Mouse (Mus musculus): Measurements from ENCODE around the gene Iscu.
A peak's percentile ranks its signal among the peaks of the same experiment; 100 is the strongest.
"Not testable (repeated sequence)": the region's sequence is repeated elsewhere in the genome, so short reads cannot be mapped to it uniquely, and the experiment has no call there.

Gene Iscu

DNA sequence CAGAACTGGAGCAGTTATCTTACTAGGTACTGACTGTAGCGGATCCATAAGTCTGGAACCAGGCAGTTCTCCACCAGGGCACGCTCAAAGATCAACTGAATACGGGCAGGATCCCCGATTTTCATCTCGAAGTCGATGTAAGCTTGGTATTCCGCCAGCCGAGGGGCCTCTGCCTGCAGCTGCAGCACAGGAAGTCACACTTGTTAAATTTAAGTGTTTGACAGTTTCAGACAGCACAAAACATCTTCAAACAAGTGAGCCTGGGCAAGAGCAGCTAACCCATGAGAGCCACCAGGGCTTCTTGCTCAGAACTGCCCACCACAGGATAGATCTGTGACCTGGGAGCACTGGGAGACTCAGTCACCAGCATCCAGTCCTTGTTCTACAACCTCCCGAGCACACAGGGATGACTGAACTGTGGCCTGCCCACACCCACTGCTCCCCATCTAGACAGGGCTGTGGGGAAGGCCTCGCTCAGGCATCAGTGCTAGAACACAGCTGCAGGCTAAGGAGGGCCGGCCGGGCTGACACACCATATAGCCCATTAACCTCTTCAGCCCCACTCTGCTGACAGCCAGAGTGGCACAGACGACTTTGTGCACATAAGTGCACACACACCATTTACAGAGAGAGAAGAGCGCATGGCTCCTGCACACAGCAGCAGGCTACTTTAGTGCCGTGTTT, 17.1 kb upstream of the Iscu start:
- DNase-seq (ENCODE audit: low read depth, low spot score), result no peak

GRCm38 (mm10) chr5:113761585-113761984, 11.0 kb upstream of the Iscu start:
- no peak for DNase-seq (ENCODE audit: low read depth, low spot score)

DNA sequence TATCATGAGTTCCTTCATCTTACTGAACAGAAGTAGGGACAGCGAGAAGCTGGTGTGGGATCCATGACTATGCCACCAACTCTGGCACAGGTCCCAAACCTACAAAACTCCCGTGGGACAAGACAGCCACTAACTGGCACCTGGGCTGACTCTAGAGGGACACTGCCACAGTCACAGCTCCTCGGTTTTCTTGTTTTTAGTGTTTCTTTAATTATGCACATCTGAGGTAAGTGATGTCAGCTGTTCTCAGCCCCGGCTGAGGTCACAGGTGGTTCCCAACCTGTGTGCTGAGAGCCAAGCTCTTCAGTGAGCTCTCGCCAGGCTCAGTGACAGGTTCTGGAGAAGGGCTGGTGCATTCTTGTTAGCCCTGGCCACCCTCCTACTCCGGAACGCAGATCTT, 8.1 kb upstream of the Iscu start:
- DNase-seq (ENCODE audit: low read depth, low spot score), result no peak

- DNase-seq (ENCODE audit: low read depth, low spot score), result no peak
Observed at GRCm38 (mm10) chr5:113765641-113766526, 6.7 kb upstream of the Iscu start.

DNA sequence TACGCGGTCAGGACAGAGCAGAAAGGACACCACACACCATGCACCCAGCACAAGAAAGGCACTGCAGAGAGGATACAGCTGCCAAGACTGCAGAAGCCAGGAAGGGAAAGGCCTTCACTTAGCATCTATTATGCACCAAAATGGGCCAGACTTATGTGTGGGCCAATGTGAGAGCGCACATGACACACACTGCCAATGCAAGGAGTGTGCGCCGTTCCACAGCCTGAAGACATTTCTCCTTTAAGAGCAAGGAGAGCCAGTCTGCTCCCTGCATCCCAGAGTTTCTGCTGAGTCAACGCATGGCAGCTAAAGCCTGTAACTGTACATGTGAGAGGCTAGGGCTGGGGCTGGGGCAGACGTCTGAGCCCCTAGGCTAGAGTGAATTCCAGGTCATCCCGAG, 3.7 kb upstream of the Iscu start:
- DNase-seq (ENCODE audit: low read depth, low spot score), result no peak

- DNase-seq (ENCODE audit: low read depth, low spot score), result peak; percentile 92
Observed at GRCm38 (mm10) chr5:113771213-113772162, 1.1 kb upstream of the Iscu start.

DNA sequence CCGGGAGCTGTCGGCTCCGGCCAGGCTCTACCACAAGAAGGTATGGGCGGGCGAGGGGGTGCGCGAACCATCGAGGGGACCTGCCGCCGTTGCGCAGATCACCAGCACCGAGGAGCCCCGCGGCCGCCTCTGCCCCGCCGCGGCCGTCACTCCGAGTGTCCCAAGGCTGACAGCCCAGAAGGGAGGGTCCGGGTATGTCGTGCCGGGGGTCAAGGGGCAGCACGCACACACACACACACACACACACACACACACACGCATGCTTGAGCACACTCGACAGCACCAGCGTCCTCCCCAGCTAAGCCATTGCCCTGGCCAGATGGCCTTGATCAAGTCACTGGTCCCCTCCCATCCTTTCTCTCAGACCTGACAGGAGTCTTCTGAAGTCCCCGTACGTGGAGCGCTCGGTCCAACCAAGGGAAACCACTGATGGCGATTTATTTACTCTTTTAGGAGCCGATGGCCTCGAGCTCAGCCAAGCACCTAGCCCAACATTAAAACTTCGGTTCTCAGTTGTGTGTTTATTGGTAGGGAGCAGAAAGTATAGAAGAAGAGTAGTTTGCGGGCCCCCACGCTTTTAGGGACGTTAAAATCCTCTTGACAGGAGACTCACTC, 464 bp downstream of the Iscu start:
- no peak for DNase-seq (ENCODE audit: low read depth, low spot score)

- peak; percentile 91 for DNase-seq (ENCODE audit: low read depth, low spot score)
Observed at GRCm38 (mm10) chr5:113773664-113774063, 1.1 kb downstream of the Iscu start.

GRCm38 (mm10) chr5:113775585-113775984, 3.0 kb downstream of the Iscu start:
- no peak for DNase-seq (ENCODE audit: low read depth, low spot score)

DNA sequence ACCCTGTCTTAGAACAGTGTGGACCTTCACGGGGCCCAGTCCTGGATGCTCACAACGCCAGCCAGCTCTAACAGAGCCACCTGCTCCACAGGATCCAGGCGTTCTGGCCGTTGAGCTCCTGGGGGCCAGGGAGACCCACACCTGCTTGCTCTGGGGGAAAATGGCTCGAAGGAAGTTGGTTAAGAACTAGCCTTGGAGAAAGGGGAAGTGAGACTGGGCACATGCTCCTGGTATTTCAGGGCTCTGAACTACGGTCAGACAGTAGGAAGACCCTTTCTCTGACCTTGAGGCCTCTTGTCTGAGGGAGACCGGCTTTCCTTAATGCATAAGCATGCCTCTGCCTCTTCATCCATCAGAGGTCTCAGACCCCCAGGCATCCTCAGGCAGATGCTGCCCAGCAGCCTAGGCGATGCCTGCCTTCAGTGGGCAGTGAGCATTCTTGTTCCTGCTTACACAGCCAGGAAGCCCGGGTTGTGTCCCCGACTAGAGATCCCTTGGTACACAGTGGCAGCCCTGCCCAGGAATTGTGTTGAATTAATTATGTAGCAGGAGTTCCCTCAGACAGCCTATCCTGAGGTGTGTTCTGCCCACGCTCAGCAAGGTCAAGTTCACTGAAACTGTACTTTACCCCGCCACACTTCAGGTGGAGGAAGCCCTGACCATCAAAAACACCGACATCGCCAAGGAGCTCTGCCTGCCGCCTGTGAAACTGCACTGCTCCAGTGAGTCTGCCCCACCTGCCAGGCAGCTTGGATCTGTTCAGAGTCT, 3.8 kb downstream of the Iscu start:
- no peak for DNase-seq (ENCODE audit: low read depth, low spot score)

- DNase-seq (ENCODE audit: low read depth, low spot score), result no peak
Observed at GRCm38 (mm10) chr5:113776896-113777226, 4.3 kb downstream of the Iscu start.

GRCm38 (mm10) chr5:113777728-113778127, 5.2 kb downstream of the Iscu start:
- DNase-seq (ENCODE audit: low read depth, low spot score), result not testable (repeated sequence)

- no peak for DNase-seq (ENCODE audit: low read depth, low spot score)
Observed at GRCm38 (mm10) chr5:113779569-113779968, 7.0 kb downstream of the Iscu start.

GRCm38 (mm10) chr5:113780082-113780752, 7.7 kb downstream of the Iscu start:
- no peak for DNase-seq (ENCODE audit: low read depth, low spot score)

DNA sequence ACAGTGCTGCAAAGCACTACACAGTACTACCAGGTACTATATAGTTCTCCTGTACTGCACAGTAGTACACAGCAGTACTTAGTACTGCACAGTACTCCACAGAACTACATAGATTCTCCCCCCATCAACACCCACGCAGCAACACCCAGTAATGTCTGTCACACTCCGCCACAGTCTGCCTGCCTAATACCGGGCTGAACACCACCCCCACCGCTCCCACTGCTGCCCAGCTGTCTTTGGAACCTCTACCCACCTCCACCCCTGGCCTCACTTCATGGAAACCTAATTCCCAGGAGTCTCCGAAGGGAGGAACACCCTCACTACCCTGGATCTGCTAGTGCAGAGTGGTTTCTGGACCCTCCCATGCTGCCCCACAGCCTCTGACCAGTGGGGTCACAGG, 8.2 kb downstream of the Iscu start:
- no peak for DNase-seq (ENCODE audit: low read depth, low spot score)

DNA sequence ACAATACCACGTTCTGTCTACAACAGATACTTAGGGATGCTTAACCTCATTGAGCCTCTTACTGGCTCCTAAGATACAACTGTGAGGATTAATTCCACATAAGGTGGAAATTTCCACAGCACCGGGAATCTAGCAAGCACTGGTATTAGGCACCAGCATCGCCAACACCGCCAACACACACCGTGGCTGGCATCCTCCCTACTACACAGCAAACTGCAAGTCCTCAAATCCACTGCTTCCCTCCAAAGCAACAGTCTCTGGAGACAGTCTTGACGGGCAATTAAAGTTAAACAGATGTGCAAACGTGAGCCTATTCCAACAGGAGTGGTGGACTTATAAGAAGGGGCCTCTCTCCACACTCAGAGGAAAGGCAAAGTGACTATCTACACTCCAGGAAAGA, 8.7 kb downstream of the Iscu start:
- no peak for DNase-seq (ENCODE audit: low read depth, low spot score)

GRCm38 (mm10) chr5:113781875-113782274, 9.3 kb downstream of the Iscu start:
- peak; percentile 61 for DNase-seq (ENCODE audit: low read depth, low spot score)

DNA sequence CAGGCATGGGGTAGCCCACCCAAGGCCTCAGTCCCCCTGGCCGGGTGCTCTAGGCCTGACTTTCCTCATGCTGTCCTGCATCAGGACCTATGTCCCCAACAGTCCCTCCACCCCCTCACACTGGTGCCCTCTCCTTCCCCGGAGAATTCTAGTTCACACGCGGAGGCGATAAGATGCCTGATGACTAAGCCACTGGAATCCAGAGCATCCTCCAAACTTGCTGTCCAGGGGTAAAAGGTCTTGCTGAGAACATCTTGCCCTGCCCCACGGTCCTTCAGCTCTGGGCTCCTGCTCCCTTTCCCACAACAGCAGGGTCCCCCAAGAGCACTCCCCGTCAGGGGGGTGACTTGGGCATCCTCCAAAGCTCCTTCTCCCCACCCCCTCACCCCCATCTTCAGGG, 10.1 kb downstream of the Iscu start:
- DNase-seq (ENCODE audit: low read depth, low spot score), result no peak

DNA sequence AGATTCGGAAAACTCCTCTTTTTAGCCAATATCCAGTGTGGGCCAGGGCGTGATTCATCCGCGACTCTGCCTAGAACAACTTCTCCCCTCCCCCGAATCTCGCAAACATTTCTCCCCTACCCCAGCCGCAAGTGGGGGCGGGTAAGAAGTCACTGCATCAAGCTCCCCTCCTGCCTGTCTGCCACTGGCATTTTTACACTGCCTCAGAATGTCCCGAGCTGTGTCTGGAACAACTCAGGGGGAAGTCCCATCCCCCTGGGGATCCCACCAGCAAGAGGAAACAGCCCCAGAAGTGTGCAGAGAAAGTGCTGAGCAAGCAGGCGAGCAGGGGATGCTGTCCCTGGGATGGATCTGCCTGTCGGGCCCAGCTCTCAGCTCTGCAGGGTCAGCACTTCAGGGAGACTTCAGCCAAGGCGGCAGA, 11.0 kb downstream of the Iscu start:
- DNase-seq (ENCODE audit: low read depth, low spot score), result no peak

DNA sequence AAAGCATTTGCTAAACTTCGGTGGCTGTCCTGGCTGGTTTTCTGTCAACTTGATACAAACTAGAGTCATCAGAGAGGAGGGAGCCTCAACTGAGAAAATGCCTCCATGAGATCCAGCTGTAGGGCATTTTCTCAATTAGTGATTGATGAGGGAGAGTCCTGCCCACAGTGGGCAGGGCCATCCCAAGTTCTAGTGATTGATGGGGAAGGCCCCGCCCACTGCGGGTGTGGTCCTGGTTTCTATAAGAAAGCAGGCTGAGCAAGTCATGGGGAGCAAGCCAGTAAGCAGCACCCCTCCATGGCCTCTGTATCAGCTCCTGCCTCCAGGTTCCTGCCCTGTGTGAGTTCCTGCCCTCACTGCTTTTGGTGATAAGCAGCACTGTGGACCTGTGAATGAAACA, 11.6 kb downstream of the Iscu start:
- DNase-seq (ENCODE audit: low read depth, low spot score), result peak; percentile 76

Data from ZHBTc4 (cell line).